Mouse (Mus musculus): Measurements from ENCODE around the gene Acvr1b. TPM values are rescaled to one million over a fixed set of nuclear protein-coding genes. Genes with fewer than 3 reads are reported as not detected.

The Acvr1b gene
- polyA plus RNA-seq, 1 experiment: 3.1 TPM

GRCm38 (mm10) chr15:101194951-101195823 is 21.3 kb downstream of the Acvr1b start:
- H3K27ac ChIP-seq (replicated peaks; ENCODE audit: low read depth, low read length): no peak overlapping the region
- no peak overlapping the region for H3K4me3 ChIP-seq (ENCODE audit: insufficient read depth, low read depth, low read length)
- peaks cover 15% of the 10 kb centered on the region for H3K4me1 ChIP-seq (ENCODE audit: control insufficient read depth, insufficient read depth, insufficient read length, low read length)

GRCm38 (mm10) chr15:101196079-101196795 is 22.4 kb downstream of the Acvr1b start:
- Histone ChIP-seq H3K4me1 (ENCODE audit: control insufficient read depth, insufficient read depth, insufficient read length, low read length) (peaks cover 10% of the 10 kb centered on the region), H3K27ac (replicated peaks; ENCODE audit: low read depth, low read length) (no peak overlapping the region), H3K4me3 (ENCODE audit: insufficient read depth, low read depth, low read length) (no peak overlapping the region)

GRCm38 (mm10) chr15:101196961-101197360 is 23.1 kb downstream of the Acvr1b start:
- H3K4me1 ChIP-seq (ENCODE audit: control insufficient read depth, insufficient read depth, insufficient read length, low read length): peaks cover 5% of the 10 kb centered on the region

GRCm38 (mm10) chr15:101197497-101198179 is 23.8 kb downstream of the Acvr1b start:
- no peak overlapping the region for H3K4me3 ChIP-seq (ENCODE audit: insufficient read depth, low read depth, low read length)
- H3K27ac ChIP-seq (replicated peaks; ENCODE audit: low read depth, low read length): no peak overlapping the region
- H3K4me1 ChIP-seq (ENCODE audit: control insufficient read depth, insufficient read depth, insufficient read length, low read length): no peaks in the 10 kb centered on the region

More at GRCm38 (mm10) chr15:101196961-101197360, 23.1 kb downstream of the Acvr1b start:
- no peak overlapping the region for H3K27ac ChIP-seq (replicated peaks; ENCODE audit: low read depth, low read length)
- H3K4me3 ChIP-seq (ENCODE audit: insufficient read depth, low read depth, low read length): no peak overlapping the region

- H3K4me1 ChIP-seq (ENCODE audit: control insufficient read depth, insufficient read depth, insufficient read length, low read length): no peaks in the 10 kb centered on the region
- no peak overlapping the region for H3K4me3 ChIP-seq (ENCODE audit: insufficient read depth, low read depth, low read length)
- no peak overlapping the region for H3K27ac ChIP-seq (replicated peaks; ENCODE audit: low read depth, low read length)
Observed at GRCm38 (mm10) chr15:101198218-101198617, 24.4 kb downstream of the Acvr1b start.

- no peaks in the 10 kb centered on the region for H3K4me1 ChIP-seq (ENCODE audit: control insufficient read depth, insufficient read depth, insufficient read length, low read length)
- H3K4me3 ChIP-seq (ENCODE audit: insufficient read depth, low read depth, low read length): no peak overlapping the region
- H3K27ac ChIP-seq (replicated peaks; ENCODE audit: low read depth, low read length): no peak overlapping the region
Observed at GRCm38 (mm10) chr15:101198850-101199249, 25.0 kb downstream of the Acvr1b start.

GRCm38 (mm10) chr15:101200777-101201295 is 27.0 kb downstream of the Acvr1b start:
- Histone ChIP-seq H3K4me1 (ENCODE audit: control insufficient read depth, insufficient read depth, insufficient read length, low read length) (no peaks in the 10 kb centered on the region), H3K4me3 (ENCODE audit: insufficient read depth, low read depth, low read length) (no peak overlapping the region), H3K27ac (replicated peaks; ENCODE audit: low read depth, low read length) (no peak overlapping the region)

- H3K4me3 ChIP-seq (ENCODE audit: insufficient read depth, low read depth, low read length): no peak overlapping the region
- H3K27ac ChIP-seq (replicated peaks; ENCODE audit: low read depth, low read length): no peak overlapping the region
Observed at GRCm38 (mm10) chr15:101201414-101201813, 27.5 kb downstream of the Acvr1b start.

GRCm38 (mm10) chr15:101203673-101204072 is 29.8 kb downstream of the Acvr1b start:
- Histone ChIP-seq H3K4me3 (ENCODE audit: insufficient read depth, low read depth, low read length) (no peak overlapping the region), H3K27ac (replicated peaks; ENCODE audit: low read depth, low read length) (no peak overlapping the region), H3K4me1 (ENCODE audit: control insufficient read depth, insufficient read depth, insufficient read length, low read length) (no peaks in the 10 kb centered on the region)

More at GRCm38 (mm10) chr15:101201414-101201813, 27.5 kb downstream of the Acvr1b start:
- no peaks in the 10 kb centered on the region for H3K4me1 ChIP-seq (ENCODE audit: control insufficient read depth, insufficient read depth, insufficient read length, low read length)

- Histone ChIP-seq H3K27ac (replicated peaks; ENCODE audit: low read depth, low read length) (no peak overlapping the region), H3K4me1 (ENCODE audit: control insufficient read depth, insufficient read depth, insufficient read length, low read length) (no peaks in the 10 kb centered on the region), H3K4me3 (ENCODE audit: insufficient read depth, low read depth, low read length) (no peak overlapping the region)
Observed at GRCm38 (mm10) chr15:101204781-101205180, 30.9 kb downstream of the Acvr1b start.

- Histone ChIP-seq H3K27ac (replicated peaks; ENCODE audit: low read depth, low read length) (no peak overlapping the region), H3K4me1 (ENCODE audit: control insufficient read depth, insufficient read depth, insufficient read length, low read length) (peaks cover 3% of the 10 kb centered on the region; the same call in 1 of the 2 replicates), H3K4me3 (ENCODE audit: insufficient read depth, low read depth, low read length) (no peak overlapping the region)
Observed at GRCm38 (mm10) chr15:101210228-101210627, 36.4 kb downstream of the Acvr1b start.

- H3K4me3 ChIP-seq (ENCODE audit: insufficient read depth, low read depth, low read length): no peak overlapping the region
- peaks cover 3% of the 10 kb centered on the region; the same call in 1 of the 2 replicates for H3K4me1 ChIP-seq (ENCODE audit: control insufficient read depth, insufficient read depth, insufficient read length, low read length)
Observed at GRCm38 (mm10) chr15:101210998-101211613, 37.2 kb downstream of the Acvr1b start.

GRCm38 (mm10) chr15:101212435-101212834 is 38.6 kb downstream of the Acvr1b start:
- Histone ChIP-seq H3K27ac (replicated peaks; ENCODE audit: low read depth, low read length) (no peak overlapping the region), H3K4me1 (ENCODE audit: control insufficient read depth, insufficient read depth, insufficient read length, low read length) (peaks cover 3% of the 10 kb centered on the region; the same call in 1 of the 2 replicates), H3K4me3 (ENCODE audit: insufficient read depth, low read depth, low read length) (no peak overlapping the region)

More at GRCm38 (mm10) chr15:101210998-101211613, 37.2 kb downstream of the Acvr1b start:
- no peak overlapping the region for H3K27ac ChIP-seq (replicated peaks; ENCODE audit: low read depth, low read length)

GRCm38 (mm10) chr15:101215136-101215535 is 41.3 kb downstream of the Acvr1b start:
- H3K4me1 ChIP-seq (ENCODE audit: control insufficient read depth, insufficient read depth, insufficient read length, low read length): peaks cover 3% of the 10 kb centered on the region; the same call in 1 of the 2 replicates
- H3K27ac ChIP-seq (replicated peaks; ENCODE audit: low read depth, low read length): no peak overlapping the region
- no peak overlapping the region for H3K4me3 ChIP-seq (ENCODE audit: insufficient read depth, low read depth, low read length)

Data from brown adipose tissue, adult 24 weeks (tissue).